ENCODE assay signal across 25 mouse cellular contexts in genomic region chr9:123953551-123953950, GRCm38 (mm10). TPM values are rescaled to one million over a fixed set of nuclear protein-coding genes. Genes with fewer than 3 reads are reported as not detected.
"Had no signal": no experiment of that assay in that cellular context is flagged by ENCODE, and none has a peak within 500 bp of the region (broad histone marks: within the 10 kb centered on the region; RNA-seq: fewer than 3 reads in every experiment).

No protein-coding gene starts in this region.

- DNase-seq: kidney, adult 2 months; kidney, postnatal 14 days; layer of hippocampus, postnatal 36 days; lung, postnatal 14 days; right cerebral cortex, adult 18-20 months; right cerebral cortex, postnatal 25 days; thymus, postnatal 36 days had no signal

- H3K9ac ChIP-seq: kidney, embryonic 15.5 days; limb, embryonic 15.5 days; liver, embryonic 12.5 days; lung, embryonic 15.5 days; neural tube, embryonic 15.5 days; stomach, embryonic 15.5 days had no signal

- ATAC-seq: intestine, embryonic 16.5 days; liver, embryonic 12.5 days; midbrain, embryonic 16.5 days had no signal

- H3K4me1 ChIP-seq: kidney, embryonic 15.5 days; limb, embryonic 15.5 days; lung, embryonic 15.5 days; neural tube, embryonic 15.5 days; stomach, embryonic 15.5 days had no signal

- H3K27ac ChIP-seq: kidney, embryonic 15.5 days; limb, embryonic 15.5 days; liver, embryonic 12.5 days; lung, embryonic 15.5 days; neural tube, embryonic 15.5 days; stomach, embryonic 15.5 days had no signal

- H3K27me3 ChIP-seq: kidney, embryonic 15.5 days; limb, embryonic 15.5 days; liver, embryonic 12.5 days; lung, embryonic 15.5 days; megakaryocyte, embryonic 14.5 days; neural tube, embryonic 15.5 days; stomach, embryonic 15.5 days had no signal

- H3K36me3 ChIP-seq: kidney, embryonic 15.5 days; limb, embryonic 15.5 days; liver, embryonic 12.5 days; lung, embryonic 15.5 days; neural tube, embryonic 15.5 days; stomach, embryonic 15.5 days had no signal

- H3K4me2 ChIP-seq: kidney, embryonic 15.5 days; limb, embryonic 15.5 days; liver, embryonic 12.5 days; lung, embryonic 15.5 days; midbrain, embryonic 11.5 days; neural tube, embryonic 15.5 days; stomach, embryonic 15.5 days had no signal

- H3K4me3 ChIP-seq: kidney, embryonic 15.5 days; limb, embryonic 15.5 days; liver, embryonic 12.5 days; lung, embryonic 15.5 days; megakaryocyte, embryonic 14.5 days; neural tube, embryonic 15.5 days; stomach, embryonic 15.5 days had no signal

- H3K9me3 ChIP-seq: kidney, embryonic 15.5 days; limb, embryonic 15.5 days; liver, embryonic 12.5 days; lung, embryonic 15.5 days; megakaryocyte, embryonic 14.5 days; neural tube, embryonic 15.5 days; stomach, embryonic 15.5 days had no signal

RNA-seq across cellular contexts. Expression of gene Ccr1l1, which starts 24.7 kb away (rescaled TPM):
- total RNA-seq: layer of hippocampus, adult 8-10 months; layer of hippocampus, postnatal 36 days; left cerebral cortex, adult 8-10 months; left cerebral cortex, postnatal 25 days had no signal
- polyA plus RNA-seq: intestine, embryonic 16.5 days; kidney, embryonic 15.5 days; limb, embryonic 11.5 days; limb, embryonic 15.5 days; liver, embryonic 12.5 days; lung, embryonic 15.5 days; midbrain, embryonic 11.5 days; midbrain, embryonic 16.5 days; neural tube, embryonic 11.5 days; neural tube, embryonic 15.5 days; small intestine, adult 2 months; stomach, embryonic 15.5 days; testis, adult 2 months; thymus, postnatal 0 days had no signal
